Mouse (Mus musculus) gastrocnemius, postnatal 4 days (tissue): Measurements from ENCODE around the gene Cdh11. TPM values are rescaled to one million over a fixed set of nuclear protein-coding genes. Genes with fewer than 3 reads are reported as not detected.

Experiments
- DNase-seq, 2 experiments: peaks; one replicate each; pipeline ENCODE4 v3.0.0; 2021 to 2022; ENCODE audit warnings: low spot score in 2 of 2, mixed read lengths in 2 of 2
- long read RNA-seq, 2 experiments: library from polyadenylated mRNA; stranded (forward); transcript quantifications; one replicate each; pipeline ENCODE4 v2.0.0; 2021
- total RNA-seq, 2 experiments: library from RNA; stranded (reverse); gene quantifications; 2 replicates each; pipeline ENCODE4 v1.2.3; 2021

The Cdh11 gene
- total RNA-seq: 10 to 100 TPM; 35.6 to 37.6 TPM
- long read RNA-seq, experiment 1, full-length matches to known transcripts: 18 of 25 reads
- long read RNA-seq, experiment 1, partial matches to known transcripts: 3 of 25 reads
- long read RNA-seq, experiment 1, other reads (novel, unspliced or antisense): 4 of 25 reads
- long read RNA-seq, experiment 2, full-length matches to known transcripts: 18 of 29 reads
- long read RNA-seq, experiment 2, partial matches to known transcripts: 5 of 29 reads
- long read RNA-seq, experiment 2, other reads (novel, unspliced or antisense): 6 of 29 reads

- no peak for DNase-seq
Observed at GRCm38 (mm10) chr8:102785592-102786416, at the start of gene Cdh11. Cdh11 (minus strand) TSS chr8:102785642.

- DNase-seq: no peak
Observed at GRCm38 (mm10) chr8:102813959-102814358, 28.5 kb upstream of the Cdh11 start.

- DNase-seq: peak in 1 of 2 experiments; percentile 14
Observed at GRCm38 (mm10) chr8:102790303-102790702, 4.9 kb upstream of the Cdh11 start.

GRCm38 (mm10) chr8:102786467-102787360 is 1.3 kb upstream of the Cdh11 start:
- DNase-seq: peak; percentile 21 to 30

GRCm38 (mm10) chr8:102784835-102785455 is 497 bp downstream of the Cdh11 start:
- DNase-seq: peak; percentile 74 to 78

- peak; percentile 42 to 54 for DNase-seq
Observed at GRCm38 (mm10) chr8:102783821-102784591, 1.4 kb downstream of the Cdh11 start.

- no peak for DNase-seq
Observed at GRCm38 (mm10) chr8:102782707-102783489, 2.5 kb downstream of the Cdh11 start.

GRCm38 (mm10) chr8:102780899-102781298 is 4.5 kb downstream of the Cdh11 start:
- peak; percentile 42 to 74 for DNase-seq

- no peak for DNase-seq
Observed at GRCm38 (mm10) chr8:102774594-102774993, 10.8 kb downstream of the Cdh11 start.

GRCm38 (mm10) chr8:102771456-102771855 is 14.0 kb downstream of the Cdh11 start:
- DNase-seq: no peak

GRCm38 (mm10) chr8:102753839-102754238 is 31.6 kb downstream of the Cdh11 start:
- no peak for DNase-seq

GRCm38 (mm10) chr8:102742940-102743339 is 42.5 kb downstream of the Cdh11 start:
- peak in 1 of 2 experiments; percentile 22 for DNase-seq

- no peak for DNase-seq
Observed at GRCm38 (mm10) chr8:102742008-102742591, 43.3 kb downstream of the Cdh11 start.

- no peak for DNase-seq
Observed at GRCm38 (mm10) chr8:102740963-102741362, 44.5 kb downstream of the Cdh11 start.

- no peak for DNase-seq
Observed at GRCm38 (mm10) chr8:102738961-102739487, 46.4 kb downstream of the Cdh11 start.

GRCm38 (mm10) chr8:102738395-102738794 is 47.0 kb downstream of the Cdh11 start:
- DNase-seq: no peak

- DNase-seq: no peak
Observed at GRCm38 (mm10) chr8:102734419-102734818, 51.0 kb downstream of the Cdh11 start.

- DNase-seq: no peak
Observed at GRCm38 (mm10) chr8:102726206-102726935, 59.1 kb downstream of the Cdh11 start.
